Mouse (Mus musculus) heart, postnatal 0 days (tissue): ENCODE measurements around the gene Srd5a1. TPM values are rescaled to one million over a fixed set of nuclear protein-coding genes. Genes with fewer than 3 reads are reported as not detected.

ENCODE experiments used
- ATAC-seq: fragments of 200-750 bp; cut with Nextera tagmentation; 2 replicates; pipeline ENCODE4 v1.8.0; 2017; ENCODE audit warnings: low read depth, moderate number of reproducible peaks, moderate library complexity; ENCODE audit not compliant: insufficient read depth
- DNase-seq: peaks from one replicate; pipeline ENCODE4 v3.0.0-alpha.2; 2016; ENCODE audit warnings: low spot score
- H3K27ac ChIP-seq: fragments of 300-500 bp; sonication (generic); 2 replicates; pipeline ENCODE4 v1.5.1; 2014; ENCODE audit warnings: low read depth, mild to moderate bottlenecking
- H3K27me3 ChIP-seq: fragments of 300-500 bp; sonication (generic); 2 replicates; pipeline ENCODE4 v1.6.1; 2014; ENCODE audit warnings: low read length, mixed read lengths; ENCODE audit not compliant: control insufficient read depth, insufficient read depth
- H3K36me3 ChIP-seq: fragments of 300-500 bp; sonication (generic); replicated peaks from 2 replicates; pipeline ENCODE4 v1.6.1; 2014; ENCODE audit warnings: low read length, mixed read lengths; ENCODE audit not compliant: control insufficient read depth, insufficient read depth
- H3K4me1 ChIP-seq: fragments of 300-500 bp; sonication (generic); 2 replicates; pipeline ENCODE4 v1.6.1; 2014; ENCODE audit warnings: antibody characterized with exemption; ENCODE audit not compliant: control insufficient read depth, insufficient read depth
- H3K4me2 ChIP-seq: fragments of 300-500 bp; sonication (generic); 2 replicates; pipeline ENCODE4 v1.6.1; 2014; ENCODE audit warnings: low read depth, mild to moderate bottlenecking, low read length, moderate library complexity
- H3K4me3 ChIP-seq: fragments of 300-500 bp; sonication (generic); 2 replicates; pipeline ENCODE4 v1.5.1; 2014; ENCODE audit warnings: low read depth, low read length
- H3K9ac ChIP-seq: fragments of 300-500 bp; sonication (generic); replicated peaks from 2 replicates; pipeline ENCODE4 v1.6.1; 2014; ENCODE audit warnings: low read depth, low read length, mixed read lengths
- H3K9me3 ChIP-seq: fragments of 300-500 bp; sonication (generic); replicated peaks from 2 replicates; pipeline ENCODE4 v1.6.1; 2016; ENCODE audit warnings: low read length; ENCODE audit not compliant: control insufficient read depth
- CTCF ChIP-seq: IDR thresholded peaks from 2 replicates; pipeline ENCODE4 v1.5.1; 2016; ENCODE audit warnings: antibody characterized with exemption, control low read depth, low read depth
- EP300 ChIP-seq: IDR thresholded peaks from 2 replicates; pipeline ENCODE4 v1.6.1; 2016; ENCODE audit warnings: antibody characterized with exemption, low read depth
- WGBS: fragments of 180-500 bp; shearing (Covaris S2); extraction: QIAGEN DNeasy Blood & Tissue Kit; methylation state at CpG from one replicate; pipeline ENCODE4 v1.1.7; 2014; 5-methylcytosine and 5-hydroxymethylcytosine counted together
- polyA plus RNA-seq: library from polyadenylated mRNA; unstranded; fragments of >200 nt; fragmentation: Nextera tagmentation; extraction: Ambion mirVana; gene quantifications from 2 replicates; pipeline ENCODE4 v1.2.1, GENCODE M21; 2015
- total RNA-seq: library from RNA; depleted of rRNA; stranded (reverse); fragments of >200 nt; gene quantifications from 2 replicates; pipeline ENCODE4 v1.2.3, GENCODE M21; 2014; ENCODE audit warnings: low replicate concordance; rRNA removed

The Srd5a1 gene
- total and polyA plus RNA-seq, 2 experiments from 2014 or later: 3.3 to 3.5 TPM

DNA sequence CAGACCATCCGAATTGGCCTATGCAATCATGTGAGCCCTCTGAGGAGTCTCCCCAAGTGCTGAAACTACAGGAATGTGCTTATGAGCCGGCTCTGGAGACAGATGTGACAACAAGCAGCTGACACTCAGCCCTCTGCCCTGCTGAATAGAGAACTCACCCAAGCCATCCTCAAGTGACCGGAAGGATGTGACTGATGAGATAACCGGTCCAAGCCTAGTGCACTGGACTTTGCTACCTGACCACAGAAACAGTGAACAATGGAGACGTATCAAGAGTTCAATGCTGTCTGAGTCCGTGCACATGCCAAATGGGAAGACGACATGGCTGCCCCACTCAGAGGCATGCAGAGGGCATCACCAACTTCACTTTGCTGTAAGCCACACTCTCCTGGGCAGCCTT lies 82.7 kb downstream of the Srd5a1 start:
- H3K4me2 ChIP-seq: no peak overlapping the region
- 48% methylated on average over 7 of the region's 7 CpGs for WGBS

GRCm38 (mm10) chr13:69525867-69526266 lies 85.4 kb downstream of the Srd5a1 start:
- no peaks in the 10 kb centered on the region for H3K27me3 ChIP-seq
- H3K9me3 ChIP-seq: no peaks in the 10 kb centered on the region
- no peak for DNase-seq
- H3K9ac ChIP-seq: no peak overlapping the region
- no peak for ATAC-seq
- WGBS: 74% methylated on average over 4 of the region's 4 CpGs
- H3K36me3 ChIP-seq: no peaks in the 10 kb centered on the region
- H3K27ac ChIP-seq: no peak overlapping the region
- 0 out of 2 replicates have a peak overlapping the region, but pooled peaks have one; percentile 11 for H3K4me2 ChIP-seq
- H3K4me3 ChIP-seq: no peak overlapping the region
- no peak for TF ChIP-seq CTCF
- peaks cover 40% of the 10 kb centered on the region for H3K4me1 ChIP-seq

More for the DNA sequence above, 82.7 kb downstream of the Srd5a1 start:
- peaks cover 59% of the 10 kb centered on the region for H3K4me1 ChIP-seq
- TF ChIP-seq CTCF (no peak), EP300 (no peak)
- no peaks in the 10 kb centered on the region for H3K36me3 ChIP-seq
- no peaks in the 10 kb centered on the region for H3K27me3 ChIP-seq
- H3K9me3 ChIP-seq: no peaks in the 10 kb centered on the region
- ATAC-seq (no peak), DNase-seq (no peak)
- H3K27ac ChIP-seq: no peak overlapping the region
- H3K9ac ChIP-seq: no peak overlapping the region
- no peak overlapping the region for H3K4me3 ChIP-seq

GRCm38 (mm10) chr13:69524158-69524530 lies 87.1 kb downstream of the Srd5a1 start:
- ATAC-seq (no peak), DNase-seq (no peak)
- no peak for TF ChIP-seq EP300
- no peak for TF ChIP-seq CTCF
- no peaks in the 10 kb centered on the region for H3K36me3 ChIP-seq
- H3K9me3 ChIP-seq: no peaks in the 10 kb centered on the region
- no peak overlapping the region for H3K9ac ChIP-seq
- 60% methylated on average over 2 of the region's 2 CpGs for WGBS
- H3K4me2 ChIP-seq: no peak overlapping the region
- H3K27ac ChIP-seq: no peak overlapping the region
- peaks cover 40% of the 10 kb centered on the region for H3K4me1 ChIP-seq
- no peak overlapping the region for H3K4me3 ChIP-seq
- no peaks in the 10 kb centered on the region for H3K27me3 ChIP-seq

Other genes with a start within 250 kb of the Srd5a1 start
- 21.7 and 21.8 TPM in 2 replicates for gene Nsun2, start 77.7 kb downstream of the Srd5a1 start, total RNA-seq
- gene Nsun2, start 77.7 kb downstream of the Srd5a1 start, polyA plus RNA-seq: 34.2 and 34.3 TPM in 2 replicates
- gene Tent4a, start 76.8 kb downstream of the Srd5a1 start, total RNA-seq: 6.5 and 10.6 TPM in 2 replicates
- 1.6 and 1.9 TPM in 2 replicates for gene Tent4a, start 76.8 kb downstream of the Srd5a1 start, polyA plus RNA-seq
- gene Ube2ql1, start 128.4 kb upstream of the Srd5a1 start, total RNA-seq: 0.08 and 4.6 TPM in 2 replicates
- gene Ube2ql1, start 128.4 kb upstream of the Srd5a1 start, polyA plus RNA-seq: 0.41 and 0.73 TPM in 2 replicates
- gene Med10, start 191.0 kb upstream of the Srd5a1 start, total RNA-seq: 43.0 and 60.2 TPM in 2 replicates
- gene Med10, start 191.0 kb upstream of the Srd5a1 start, polyA plus RNA-seq: 101 and 106 TPM in 2 replicates